Mouse (Mus musculus) adrenal gland, adult 2 months (tissue): ENCODE measurements around the gene Ubash3b. TPM values are rescaled to one million over a fixed set of nuclear protein-coding genes. Genes with fewer than 3 reads are reported as not detected.
A peak's percentile ranks its signal among the peaks of the same experiment; 100 is the strongest.

Experiments used
- DNase-seq: peaks from one replicate; pipeline ENCODE4 v3.0.0; 2021
- polyA plus RNA-seq: library from polyadenylated mRNA; depleted of rRNA; stranded (reverse); fragments of >200 nt; gene quantifications from 2 replicates; pipeline ENCODE4 v1.2.3, GENCODE M21; 2012
- total RNA-seq, 2 experiments: library from RNA; stranded (reverse); gene quantifications; 2 replicates each; pipeline ENCODE4 v1.2.3; 2021

Ubash3b gene
- total and polyA plus RNA-seq, 3 experiments = 1.9 to 2.5 (median 2.1) TPM

- DNase-seq = no peak
Observed at GRCm38 (mm10) chr9:41091187-41091586, 70.3 kb downstream of the Ubash3b start.

- DNase-seq = no peak
Observed at GRCm38 (mm10) chr9:41087831-41088383, 73.6 kb downstream of the Ubash3b start.

GRCm38 (mm10) chr9:41084191-41084901 lies 77.2 kb downstream of the Ubash3b start:
- peak; percentile 24 for DNase-seq

- DNase-seq = no peak
Observed at GRCm38 (mm10) chr9:41083386-41084055, 78.0 kb downstream of the Ubash3b start.

DNA sequence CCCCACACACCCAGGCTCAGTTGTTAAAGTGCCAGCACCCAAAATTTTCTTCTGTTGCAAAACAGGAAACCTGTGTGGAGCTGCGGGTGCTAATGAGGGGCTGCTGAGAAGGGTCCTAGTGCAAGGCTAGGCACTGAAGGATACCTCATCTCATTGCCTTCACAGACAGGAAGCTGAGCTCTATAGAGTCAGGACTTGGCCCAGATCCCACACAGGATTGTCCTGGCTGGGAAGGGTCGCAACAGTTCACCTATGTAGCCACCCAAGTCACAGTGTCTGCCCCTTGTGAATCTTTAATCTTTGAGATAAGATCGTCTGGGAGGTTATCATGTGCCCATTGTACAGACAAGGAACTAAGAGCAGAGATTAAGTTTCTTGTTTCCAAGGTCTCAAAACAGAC lies 78.6 kb downstream of the Ubash3b start:
- no peak for DNase-seq

DNA sequence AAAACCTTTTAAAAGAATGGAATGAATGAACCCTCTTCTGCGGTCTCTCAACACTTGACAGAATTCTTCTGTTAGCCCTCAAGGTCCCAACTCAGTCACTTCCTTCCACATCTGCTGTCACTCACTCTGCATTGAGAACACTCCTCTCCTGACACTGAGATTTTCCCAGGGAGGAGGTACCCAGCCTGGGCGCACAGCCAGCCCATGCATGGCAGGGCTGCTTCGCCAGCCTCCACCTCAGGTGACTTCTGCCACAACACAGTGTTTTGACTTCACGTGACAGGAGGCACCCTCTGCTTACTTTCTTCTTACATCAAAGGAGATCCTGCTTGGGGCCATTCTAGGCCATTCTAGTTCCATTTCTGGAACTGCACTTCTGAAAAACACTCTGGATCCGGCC lies 80.6 kb downstream of the Ubash3b start:
- DNase-seq = peak; percentile 21

GRCm38 (mm10) chr9:41079428-41080155 lies 81.9 kb downstream of the Ubash3b start:
- DNase-seq = no peak

- no peak for DNase-seq
Observed at GRCm38 (mm10) chr9:41078198-41078597, 83.3 kb downstream of the Ubash3b start.

GRCm38 (mm10) chr9:41076150-41076549 lies 85.3 kb downstream of the Ubash3b start:
- no peak for DNase-seq

GRCm38 (mm10) chr9:41075528-41075927 lies 86.0 kb downstream of the Ubash3b start:
- DNase-seq = no peak

DNA sequence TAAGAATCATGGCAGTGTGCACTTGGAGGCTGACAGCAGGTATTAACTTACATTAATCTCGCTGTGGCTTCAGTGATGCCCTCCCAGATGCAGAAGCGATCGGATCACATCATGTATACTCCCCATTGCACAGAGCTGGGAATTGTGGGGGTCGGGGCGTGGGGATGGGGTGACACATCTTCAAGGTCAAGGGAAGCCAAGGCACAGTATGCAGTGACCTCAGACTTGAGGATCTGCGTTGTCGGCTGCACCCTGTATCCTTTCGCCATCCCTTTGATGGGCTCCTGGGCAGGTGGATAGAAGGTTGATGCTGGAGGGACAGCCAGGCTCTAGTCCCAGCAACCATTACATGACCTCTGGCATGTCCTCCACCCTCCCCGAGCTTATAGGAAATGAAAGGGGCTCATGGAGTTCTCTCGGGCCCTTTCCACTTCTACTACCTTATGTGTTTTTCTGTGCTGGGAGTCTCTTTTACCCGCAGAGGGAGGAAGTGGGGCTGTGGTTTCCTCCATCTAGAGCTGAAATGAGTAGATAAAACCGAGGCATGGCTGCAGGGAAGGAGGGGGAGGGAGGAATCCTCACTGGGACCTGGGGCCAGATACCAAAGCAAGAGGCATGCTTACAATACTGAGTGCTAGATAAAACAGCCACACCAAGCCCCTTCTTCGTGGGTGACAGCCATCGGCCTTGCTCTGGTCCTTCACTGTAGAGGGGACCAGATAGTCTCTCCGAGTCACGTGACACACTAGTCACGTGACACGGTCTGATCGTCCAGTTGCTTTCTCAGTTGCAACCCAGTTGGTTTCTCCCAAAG lies 88.1 kb downstream of the Ubash3b start:
- no peak for DNase-seq

DNA sequence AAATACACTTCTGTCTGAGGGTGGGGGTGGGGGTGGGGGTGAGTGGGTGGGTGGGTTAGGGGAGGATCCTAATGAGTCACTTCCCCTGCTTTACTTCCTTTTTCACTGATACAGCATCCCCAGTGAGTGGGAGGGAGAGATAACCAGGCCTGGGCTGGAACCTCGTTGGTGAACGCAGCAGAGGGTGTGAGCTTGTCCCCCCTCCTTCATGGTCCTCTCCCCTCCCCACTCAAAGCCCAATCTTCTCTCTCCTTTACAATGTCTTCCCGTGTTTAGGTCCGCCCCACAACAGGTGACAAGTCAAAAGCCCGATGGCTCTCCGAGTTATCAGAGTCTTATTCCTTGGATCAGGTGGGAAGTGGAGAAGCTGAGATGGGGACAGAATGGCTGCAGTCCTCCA lies 88.7 kb downstream of the Ubash3b start:
- DNase-seq = no peak

DNA sequence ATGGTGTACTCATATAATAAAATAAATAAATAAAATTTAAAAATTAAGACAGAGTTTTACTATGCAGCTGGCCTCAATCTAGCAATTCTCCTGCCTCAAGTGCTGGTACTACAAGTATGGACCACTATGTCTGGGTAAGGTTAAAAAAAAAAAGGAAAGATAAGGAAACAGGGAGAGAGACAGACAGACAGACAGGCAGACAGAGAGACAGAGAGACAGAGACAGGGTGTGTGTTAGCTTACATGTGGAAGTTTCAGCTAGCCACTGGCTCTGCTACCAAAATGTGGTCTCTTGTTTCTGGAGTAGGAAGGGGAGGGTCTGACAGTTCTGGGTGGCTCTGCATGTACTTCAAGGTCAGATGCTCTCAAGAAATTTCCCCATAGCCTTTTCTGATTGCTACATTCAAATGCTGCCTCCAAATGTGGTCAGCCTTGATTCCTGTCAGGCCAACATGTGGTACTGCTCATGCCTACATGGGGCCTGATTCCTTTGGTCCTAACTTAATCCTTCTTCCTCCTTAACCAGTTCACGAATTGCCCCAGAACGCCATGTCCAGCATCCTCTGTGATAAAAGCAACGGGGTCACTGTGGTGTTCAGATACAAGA lies 89.5 kb downstream of the Ubash3b start:
- no peak for DNase-seq

DNA sequence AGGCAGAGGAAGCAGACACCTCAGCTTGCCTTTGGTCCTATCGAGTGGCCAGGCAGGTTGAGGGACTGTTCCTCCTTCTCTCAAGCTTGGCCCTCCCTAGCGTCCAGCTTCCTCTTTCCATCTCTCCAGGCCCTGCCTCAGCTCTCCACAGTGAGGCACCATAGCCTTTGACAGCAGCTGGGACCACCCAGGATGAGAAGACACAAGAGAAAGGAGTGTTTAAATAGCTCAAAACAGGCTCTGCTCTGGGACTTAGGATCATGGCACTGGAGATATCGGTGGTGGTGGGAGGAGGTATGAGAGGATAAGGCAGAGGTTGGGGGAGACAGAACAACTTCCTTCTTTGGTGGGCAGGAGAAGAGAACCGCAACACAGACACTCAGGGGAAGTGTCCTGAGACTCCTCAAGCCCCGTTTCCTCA lies 90.7 kb downstream of the Ubash3b start:
- DNase-seq = no peak

GRCm38 (mm10) chr9:41069509-41069908 lies 92.0 kb downstream of the Ubash3b start:
- DNase-seq = no peak

GRCm38 (mm10) chr9:41061446-41061845 lies 100.1 kb downstream of the Ubash3b start:
- DNase-seq = no peak

- DNase-seq = no peak
Observed at GRCm38 (mm10) chr9:41060617-41061016, 100.9 kb downstream of the Ubash3b start.

DNA sequence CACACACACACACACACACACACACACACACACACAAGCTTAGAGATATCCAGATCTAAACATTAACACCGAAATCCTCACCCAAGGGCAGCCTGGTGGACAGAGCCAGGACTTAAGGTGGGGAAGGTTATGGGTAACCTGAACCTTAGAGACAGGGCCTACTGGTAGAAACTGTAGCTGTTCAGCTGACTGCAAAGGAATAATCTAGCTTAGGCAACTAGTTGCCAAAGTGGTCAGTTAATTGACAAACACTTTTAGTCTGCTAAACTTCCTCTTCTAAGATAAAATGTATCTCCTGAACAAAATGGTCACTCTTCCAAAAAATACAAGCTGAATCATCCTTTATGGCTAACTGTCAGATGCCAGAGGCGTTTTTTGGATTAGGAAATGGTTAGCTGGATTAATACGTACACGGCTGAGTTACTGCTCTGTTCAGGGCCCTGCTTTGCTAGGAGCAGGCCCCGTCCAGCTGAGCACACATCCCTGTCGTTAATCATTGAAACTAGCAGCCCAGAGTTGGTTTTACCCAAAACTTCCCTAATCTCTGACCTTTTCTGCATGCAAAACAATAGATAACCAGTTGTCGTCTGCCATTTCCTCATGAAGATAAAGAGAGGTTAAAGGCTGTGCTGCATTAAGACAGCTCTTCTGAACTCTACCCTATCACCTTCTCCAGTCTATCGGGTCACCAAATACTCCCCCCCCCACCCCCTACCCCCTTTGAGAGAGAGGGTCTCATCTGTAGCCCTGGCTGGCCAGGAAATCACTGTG lies 102.5 kb downstream of the Ubash3b start:
- DNase-seq = no peak

GRCm38 (mm10) chr9:41054166-41054565 lies 107.3 kb downstream of the Ubash3b start:
- DNase-seq = no peak

- DNase-seq = no peak
Observed at GRCm38 (mm10) chr9:41053478-41053877, 108.0 kb downstream of the Ubash3b start.
